Mouse (Mus musculus) midbrain, embryonic 13.5 days (tissue): Measurements from ENCODE around the gene Pde4d. TPM values are rescaled to one million over a fixed set of nuclear protein-coding genes. Genes with fewer than 3 reads are reported as not detected.
"Not testable (repeated sequence)": the region's sequence is repeated elsewhere in the genome, so short reads cannot be mapped to it uniquely, and the experiment has no call there.

ENCODE experiments used
- ATAC-seq: fragments of 200-750 bp; cut with Nextera tagmentation; 2 replicates; pipeline ENCODE4 v1.8.0; 2017; ENCODE audit warnings: mild to moderate bottlenecking, moderate TSS enrichment, moderate library complexity
- H3K27ac ChIP-seq: fragments of 300-500 bp; sonication (generic); 2 replicates; pipeline ENCODE4 v1.5.1; 2015; ENCODE audit warnings: inconsistent platforms, mild to moderate bottlenecking, moderate library complexity
- H3K27me3 ChIP-seq: fragments of 300-500 bp; sonication (generic); 2 replicates; pipeline ENCODE4 v1.6.1; 2015; ENCODE audit warnings: mild to moderate bottlenecking, inconsistent platforms
- H3K36me3 ChIP-seq: fragments of 300-500 bp; sonication (generic); 2 replicates; pipeline ENCODE4 v1.6.1; 2015; ENCODE audit warnings: mild to moderate bottlenecking, inconsistent platforms
- H3K4me1 ChIP-seq: fragments of 300-500 bp; sonication (generic); replicated peaks from 2 replicates; pipeline ENCODE4 v1.6.1; 2015; ENCODE audit warnings: inconsistent platforms
- H3K4me2 ChIP-seq: fragments of 300-500 bp; sonication (generic); replicated peaks from 2 replicates; pipeline ENCODE4 v1.6.1; 2015; ENCODE audit warnings: moderate library complexity, mild to moderate bottlenecking, inconsistent platforms
- H3K4me3 ChIP-seq: fragments of 300-500 bp; sonication (generic); replicated peaks from 2 replicates; pipeline ENCODE4 v1.5.1; 2015; ENCODE audit warnings: mild to moderate bottlenecking, inconsistent platforms
- H3K9ac ChIP-seq: fragments of 300-500 bp; sonication (generic); replicated peaks from 2 replicates; pipeline ENCODE4 v1.6.1; 2015; ENCODE audit warnings: mild to moderate bottlenecking, inconsistent platforms
- H3K9me3 ChIP-seq: fragments of 300-500 bp; sonication (generic); 2 replicates; pipeline ENCODE4 v1.6.1; 2016; ENCODE audit warnings: mild to moderate bottlenecking, inconsistent platforms
- WGBS: fragments of 180-500 bp; shearing (Covaris S2); methylation state at CpG from one replicate; pipeline ENCODE4 v1.1.7; 2015; 5-methylcytosine and 5-hydroxymethylcytosine counted together
- polyA plus RNA-seq: library from polyadenylated mRNA; unstranded; fragments of >200 nt; fragmentation: Nextera tagmentation; extraction: Ambion mirVana; gene quantifications from 2 replicates; pipeline ENCODE4 v1.2.1, GENCODE M21; 2015

The Pde4d gene
- polyA plus RNA-seq, 1 experiment from 2014 or later, result 19.7 TPM

GRCm38 (mm10) chr13:108666579-108666978 lies 216.8 kb downstream of the Pde4d start:
- H3K9me3 ChIP-seq, result no peaks in the 10 kb centered on the region
- no peak for ATAC-seq
- H3K4me1 ChIP-seq, result no peaks in the 10 kb centered on the region

GRCm38 (mm10) chr13:108667077-108667476 lies 217.3 kb downstream of the Pde4d start:
- ATAC-seq, result no peak
- H3K9ac ChIP-seq, result no peak overlapping the region
- H3K4me3 ChIP-seq, result no peak overlapping the region
- H3K27me3 ChIP-seq, result no peaks in the 10 kb centered on the region
- H3K27ac ChIP-seq, result no peak overlapping the region
- no peaks in the 10 kb centered on the region for H3K9me3 ChIP-seq
- 93% methylated on average over 1 of the region's 1 CpGs for WGBS
- no peak overlapping the region for H3K4me2 ChIP-seq
- H3K36me3 ChIP-seq, result no peaks in the 10 kb centered on the region
- H3K4me1 ChIP-seq, result no peaks in the 10 kb centered on the region

More at GRCm38 (mm10) chr13:108666579-108666978, 216.8 kb downstream of the Pde4d start:
- Histone ChIP-seq H3K4me2 (no peak overlapping the region), H3K4me3 (no peak overlapping the region), H3K36me3 (no peaks in the 10 kb centered on the region), H3K27ac (no peak overlapping the region), H3K9ac (no peak overlapping the region), H3K27me3 (no peaks in the 10 kb centered on the region)

GRCm38 (mm10) chr13:108677056-108677455 lies 227.3 kb downstream of the Pde4d start:
- no peak overlapping the region for H3K9ac ChIP-seq
- ATAC-seq, result no peak
- no peaks in the 10 kb centered on the region for H3K9me3 ChIP-seq
- H3K27ac ChIP-seq, result no peak overlapping the region
- H3K36me3 ChIP-seq, result no peaks in the 10 kb centered on the region
- no peak overlapping the region for H3K4me3 ChIP-seq
- no peaks in the 10 kb centered on the region for H3K4me1 ChIP-seq
- no peak overlapping the region for H3K4me2 ChIP-seq
- H3K27me3 ChIP-seq, result no peaks in the 10 kb centered on the region

- no peaks in the 10 kb centered on the region for H3K36me3 ChIP-seq
Measured at GRCm38 (mm10) chr13:108683018-108683417, 233.3 kb downstream of the Pde4d start.

GRCm38 (mm10) chr13:108685817-108686216 lies 236.1 kb downstream of the Pde4d start:
- Histone ChIP-seq H3K27me3 (no peaks in the 10 kb centered on the region), H3K36me3 (no peaks in the 10 kb centered on the region), H3K9ac (no peak overlapping the region), H3K4me1 (no peaks in the 10 kb centered on the region), H3K27ac (no peak overlapping the region), H3K4me3 (no peak overlapping the region), H3K4me2 (no peak overlapping the region), H3K9me3 (no peaks in the 10 kb centered on the region)
- WGBS, result 89% methylated on average over 7 of the region's 7 CpGs
- no peak for ATAC-seq

More at GRCm38 (mm10) chr13:108683018-108683417, 233.3 kb downstream of the Pde4d start:
- ATAC-seq, result no peak
- Histone ChIP-seq H3K9me3 (no peaks in the 10 kb centered on the region), H3K4me3 (no peak overlapping the region), H3K27ac (no peak overlapping the region), H3K27me3 (no peaks in the 10 kb centered on the region), H3K9ac (no peak overlapping the region), H3K4me2 (no peak overlapping the region), H3K4me1 (no peaks in the 10 kb centered on the region)
- 97% methylated on average over 4 of the region's 4 CpGs for WGBS

GRCm38 (mm10) chr13:108686262-108686661 lies 236.5 kb downstream of the Pde4d start:
- ATAC-seq, result no peak
- 90% methylated on average over 2 of the region's 2 CpGs for WGBS

GRCm38 (mm10) chr13:108686807-108687206 lies 237.1 kb downstream of the Pde4d start:
- no peak overlapping the region for H3K4me2 ChIP-seq
- H3K9ac ChIP-seq, result no peak overlapping the region
- ATAC-seq, result no peak
- H3K27ac ChIP-seq, result no peak overlapping the region
- H3K4me1 ChIP-seq, result no peaks in the 10 kb centered on the region
- H3K36me3 ChIP-seq, result no peaks in the 10 kb centered on the region
- H3K27me3 ChIP-seq, result no peaks in the 10 kb centered on the region
- WGBS, result 84% methylated on average over 4 of the region's 4 CpGs
- H3K9me3 ChIP-seq, result no peaks in the 10 kb centered on the region
- H3K4me3 ChIP-seq, result no peak overlapping the region

More at GRCm38 (mm10) chr13:108686262-108686661, 236.5 kb downstream of the Pde4d start:
- Histone ChIP-seq H3K4me3 (no peak overlapping the region), H3K4me1 (no peaks in the 10 kb centered on the region), H3K27me3 (no peaks in the 10 kb centered on the region), H3K9me3 (no peaks in the 10 kb centered on the region), H3K9ac (no peak overlapping the region), H3K4me2 (no peak overlapping the region), H3K36me3 (no peaks in the 10 kb centered on the region), H3K27ac (no peak overlapping the region)

- H3K27me3 ChIP-seq, result no peaks in the 10 kb centered on the region
- H3K9me3 ChIP-seq, result no peaks in the 10 kb centered on the region
- H3K36me3 ChIP-seq, result no peaks in the 10 kb centered on the region
- ATAC-seq, result no peak
- no peak overlapping the region for H3K9ac ChIP-seq
- no peaks in the 10 kb centered on the region for H3K4me1 ChIP-seq
- no peak overlapping the region for H3K27ac ChIP-seq
- H3K4me2 ChIP-seq, result no peak overlapping the region
- no peak overlapping the region for H3K4me3 ChIP-seq
- 88% methylated on average over 12 of the region's 12 CpGs for WGBS
Measured at GRCm38 (mm10) chr13:108692883-108693550, 243.3 kb downstream of the Pde4d start.

GRCm38 (mm10) chr13:108705441-108705840 lies 255.7 kb downstream of the Pde4d start:
- 88% methylated on average over 4 of the region's 4 CpGs for WGBS
- H3K27me3 ChIP-seq, result no peaks in the 10 kb centered on the region
- ATAC-seq, result no peak

GRCm38 (mm10) chr13:108714032-108714431 lies 264.3 kb downstream of the Pde4d start:
- no peak overlapping the region for H3K27ac ChIP-seq
- H3K27me3 ChIP-seq, result no peaks in the 10 kb centered on the region
- WGBS, result 93% methylated on average over 3 of the region's 3 CpGs
- H3K4me3 ChIP-seq, result no peak overlapping the region
- no peak overlapping the region for H3K9ac ChIP-seq
- H3K36me3 ChIP-seq, result no peaks in the 10 kb centered on the region
- H3K4me1 ChIP-seq, result no peaks in the 10 kb centered on the region
- H3K9me3 ChIP-seq, result no peaks in the 10 kb centered on the region
- ATAC-seq, result no peak
- H3K4me2 ChIP-seq, result no peak overlapping the region

More at GRCm38 (mm10) chr13:108705441-108705840, 255.7 kb downstream of the Pde4d start:
- no peak overlapping the region for H3K4me2 ChIP-seq
- no peak overlapping the region for H3K27ac ChIP-seq
- H3K9ac ChIP-seq, result no peak overlapping the region
- no peaks in the 10 kb centered on the region for H3K4me1 ChIP-seq
- H3K9me3 ChIP-seq, result no peaks in the 10 kb centered on the region
- no peak overlapping the region for H3K4me3 ChIP-seq
- no peaks in the 10 kb centered on the region for H3K36me3 ChIP-seq

- WGBS, result 90% methylated on average over 3 of the region's 3 CpGs
- Histone ChIP-seq H3K9me3 (no peaks in the 10 kb centered on the region), H3K9ac (no peak overlapping the region), H3K27me3 (no peaks in the 10 kb centered on the region), H3K27ac (no peak overlapping the region), H3K4me3 (no peak overlapping the region), H3K4me1 (no peaks in the 10 kb centered on the region), H3K36me3 (no peaks in the 10 kb centered on the region), H3K4me2 (no peak overlapping the region)
- no peak for ATAC-seq
Measured at GRCm38 (mm10) chr13:108715029-108715428, 265.3 kb downstream of the Pde4d start.

GRCm38 (mm10) chr13:108722234-108722633 lies 272.5 kb downstream of the Pde4d start:
- Histone ChIP-seq H3K4me2 (no peak overlapping the region), H3K27me3 (no peaks in the 10 kb centered on the region), H3K36me3 (no peaks in the 10 kb centered on the region), H3K4me3 (no peak overlapping the region), H3K9ac (no peak overlapping the region), H3K27ac (no peak overlapping the region), H3K4me1 (no peaks in the 10 kb centered on the region), H3K9me3 (no peaks in the 10 kb centered on the region)
- 87% methylated on average over 5 of the region's 5 CpGs for whole genome bisulfite sequencing
- no peak for ATAC-seq

GRCm38 (mm10) chr13:108734356-108734755 lies 284.6 kb downstream of the Pde4d start:
- not testable (repeated sequence) for ATAC-seq

More at GRCm38 (mm10) chr13:108734356-108734755, 284.6 kb downstream of the Pde4d start:
- WGBS, result 74% methylated on average over 2 of the region's 2 CpGs
- not testable (repeated sequence) for H3K36me3 ChIP-seq, H3K27ac ChIP-seq, H3K9me3 ChIP-seq, H3K4me3 ChIP-seq, H3K4me2 ChIP-seq, H3K27me3 ChIP-seq, H3K4me1 ChIP-seq, H3K9ac ChIP-seq
